Mouse (Mus musculus) gastrocnemius, adult 2 months (tissue): ENCODE results near the gene Gm45062. TPM values are rescaled to one million over a fixed set of nuclear protein-coding genes. Genes with fewer than 3 reads are reported as not detected.

Experiments used
- DNase-seq: peaks from one replicate; pipeline ENCODE4 v3.0.0; 2022
- H3K27ac ChIP-seq: fragments of 200-600 bp; 2 replicates; pipeline ENCODE4 v1.8.1; 2022; ENCODE audit warnings: mild to moderate bottlenecking
- H3K4me3 ChIP-seq: fragments of 200-600 bp; 2 replicates; pipeline ENCODE4 v1.8.1; 2022; ENCODE audit warnings: mild to moderate bottlenecking, moderate library complexity
- CTCF ChIP-seq: fragments of 200-600 bp; IDR thresholded peaks from 2 replicates; pipeline ENCODE4 v1.8.1; 2022; ENCODE audit warnings: antibody characterized with exemption, mild to moderate bottlenecking, moderate library complexity
- intact Hi-C: fragments of 180-260 bp; cut with DNase I; formaldehyde crosslinking; loops from one replicate; pipeline ENCODE4 v1.15.1; 2025
- total RNA-seq, 2 experiments: library from RNA; stranded (reverse); gene quantifications; 2 replicates each; pipeline ENCODE4 v1.2.3; 2021

Gene Gm45062
- total RNA-seq, 2 experiments from 2014 or later: 0.67 TPM; not detected in 1

GRCm38 (mm10) chr6:8336487-8337390 lies 77.5 kb downstream of the Gm45062 start:
- H3K4me3 ChIP-seq: peak overlapping the region; percentile 63

GRCm38 (mm10) chr6:8339453-8339852 lies 80.2 kb downstream of the Gm45062 start:
- Histone ChIP-seq H3K27ac (no peak overlapping the region), H3K4me3 (no peak overlapping the region)
- DNase-seq: no peak
- intact Hi-C loops: no loop called here
- TF ChIP-seq CTCF: no peak

More at GRCm38 (mm10) chr6:8336487-8337390, 77.5 kb downstream of the Gm45062 start:
- TF ChIP-seq CTCF: no peak
- intact Hi-C loops: no loop called here
- no peak for DNase-seq
- peak overlapping the region; percentile 69 for H3K27ac ChIP-seq

- no peak for TF ChIP-seq CTCF
- H3K4me3 ChIP-seq: no peak overlapping the region
- intact Hi-C loops: no loop called here
- H3K27ac ChIP-seq: no peak overlapping the region
- DNase-seq: no peak
Observed at GRCm38 (mm10) chr6:8343271-8343670, 84.0 kb downstream of the Gm45062 start.

GRCm38 (mm10) chr6:8345219-8345856 lies 86.1 kb downstream of the Gm45062 start:
- intact Hi-C loops: no loop called here
- no peak overlapping the region for H3K4me3 ChIP-seq
- H3K27ac ChIP-seq: no peak overlapping the region
- DNase-seq: peak; percentile 81
- no peak for TF ChIP-seq CTCF

- DNase-seq: no peak
- intact Hi-C loops: no loop called here
- no peak for TF ChIP-seq CTCF
- Histone ChIP-seq H3K27ac (no peak overlapping the region), H3K4me3 (no peak overlapping the region)
Observed at GRCm38 (mm10) chr6:8347154-8347553, 87.9 kb downstream of the Gm45062 start.

GRCm38 (mm10) chr6:8348344-8348743 lies 89.1 kb downstream of the Gm45062 start:
- Histone ChIP-seq H3K4me3 (no peak overlapping the region), H3K27ac (no peak overlapping the region)
- no peak for TF ChIP-seq CTCF
- no peak for DNase-seq
- intact Hi-C loops: no loop called here

GRCm38 (mm10) chr6:8349060-8349670 lies 89.9 kb downstream of the Gm45062 start:
- Histone ChIP-seq H3K27ac (no peak overlapping the region), H3K4me3 (no peak overlapping the region)
- no peak for TF ChIP-seq CTCF
- intact Hi-C loops: no loop called here
- DNase-seq: no peak

- TF ChIP-seq CTCF: no peak
- Histone ChIP-seq H3K27ac (no peak overlapping the region), H3K4me3 (no peak overlapping the region)
- DNase-seq: no peak
- intact Hi-C loops: no loop called here
Observed at GRCm38 (mm10) chr6:8351507-8351906, 92.3 kb downstream of the Gm45062 start.

GRCm38 (mm10) chr6:8352533-8353168 lies 93.4 kb downstream of the Gm45062 start:
- Histone ChIP-seq H3K4me3 (peak overlapping the region; percentile 19), H3K27ac (peak overlapping the region; percentile 35; the same call in 1 of the 2 replicates)
- TF ChIP-seq CTCF: no peak
- intact Hi-C loops: no loop called here
- DNase-seq: no peak

- intact Hi-C loops: no loop called here
- Histone ChIP-seq H3K27ac (no peak overlapping the region), H3K4me3 (no peak overlapping the region)
- no peak for DNase-seq
- no peak for TF ChIP-seq CTCF
Observed at GRCm38 (mm10) chr6:8353461-8353860, 94.2 kb downstream of the Gm45062 start.

- no peak for TF ChIP-seq CTCF
Observed at GRCm38 (mm10) chr6:8354846-8355245, 95.6 kb downstream of the Gm45062 start.

GRCm38 (mm10) chr6:8358232-8358631 lies 99.0 kb downstream of the Gm45062 start:
- TF ChIP-seq CTCF: no peak
- intact Hi-C loops: no loop called here
- no peak for DNase-seq
- Histone ChIP-seq H3K27ac (no peak overlapping the region), H3K4me3 (no peak overlapping the region)

More at GRCm38 (mm10) chr6:8354846-8355245, 95.6 kb downstream of the Gm45062 start:
- intact Hi-C loops: no loop called here
- Histone ChIP-seq H3K27ac (no peak overlapping the region), H3K4me3 (no peak overlapping the region)
- no peak for DNase-seq
